Mouse (Mus musculus): ENCODE measurements around the gene Grin3b.

- TF ChIP-seq CTCF (IDR thresholded peaks at IDR 0.05; ENCODE audit: low read depth) (no peak), EP300 (IDR thresholded peaks at IDR 0.05; ENCODE audit: low read depth) (no peak)
Observed at GRCm38 (mm10) chr10:79946752-79947322, 23.7 kb upstream of the Grin3b start.

Data from liver, embryonic 14.5 days (tissue).